Mouse (Mus musculus) kidney, postnatal 0 days (tissue): ENCODE results near the gene Lrrc75b. TPM values are rescaled to one million over a fixed set of nuclear protein-coding genes. Genes with fewer than 3 reads are reported as not detected.
"Not testable (repeated sequence)": the region's sequence is repeated elsewhere in the genome, so short reads cannot be mapped to it uniquely, and the experiment has no call there.

Source experiments
- ATAC-seq: fragments of 200-750 bp; cut with Nextera tagmentation; replicated peaks from 2 replicates; pipeline ENCODE4 v1.8.0; 2017; ENCODE audit warnings: low read depth, moderate number of reproducible peaks, moderate TSS enrichment, moderate library complexity; ENCODE audit not compliant: low FRiP score
- DNase-seq: peaks from one replicate; pipeline ENCODE4 v3.0.0-alpha.2; 2016; ENCODE audit warnings: low spot score
- H3K27ac ChIP-seq: fragments of 300-500 bp; sonication (generic); 2 replicates; pipeline ENCODE4 v1.5.1; 2014; ENCODE audit warnings: mild to moderate bottlenecking
- H3K27me3 ChIP-seq: fragments of 300-500 bp; sonication (generic); 2 replicates; pipeline ENCODE4 v1.6.1; 2014; ENCODE audit warnings: low read length, mixed read lengths; ENCODE audit not compliant: insufficient read depth
- H3K36me3 ChIP-seq: fragments of 300-500 bp; sonication (generic); 2 replicates; pipeline ENCODE4 v1.6.1; 2014; ENCODE audit warnings: low read length, mixed read lengths; ENCODE audit not compliant: insufficient read depth
- H3K4me1 ChIP-seq: fragments of 300-500 bp; sonication (generic); replicated peaks from 2 replicates; pipeline ENCODE4 v1.6.1; 2014; ENCODE audit warnings: antibody characterized with exemption, low read length, mixed read lengths; ENCODE audit not compliant: insufficient read depth
- H3K4me2 ChIP-seq: fragments of 300-500 bp; sonication (generic); 2 replicates; pipeline ENCODE4 v1.6.1; 2014; ENCODE audit warnings: mild to moderate bottlenecking, low read length, moderate library complexity, mixed read lengths
- H3K4me3 ChIP-seq: fragments of 300-500 bp; sonication (generic); replicated peaks from 2 replicates; pipeline ENCODE4 v1.5.1; 2014; ENCODE audit warnings: low read depth, low read length
- H3K9ac ChIP-seq: fragments of 300-500 bp; sonication (generic); 2 replicates; pipeline ENCODE4 v1.6.1; 2014; ENCODE audit warnings: low read depth, low read length
- H3K9me3 ChIP-seq: fragments of 300-500 bp; sonication (generic); replicated peaks from 2 replicates; pipeline ENCODE4 v1.6.1; 2016; ENCODE audit warnings: low read length, inconsistent platforms, mixed read lengths
- CTCF ChIP-seq: IDR thresholded peaks from 2 replicates; pipeline ENCODE4 v1.5.1; 2016; ENCODE audit warnings: antibody characterized with exemption, low read depth, mild to moderate bottlenecking, moderate library complexity
- WGBS: fragments of 180-500 bp; shearing (Covaris S2); extraction: QIAGEN DNeasy Blood & Tissue Kit; methylation state at CpG from one replicate; pipeline ENCODE4 v1.1.7; 2014; 5-methylcytosine and 5-hydroxymethylcytosine counted together
- polyA plus RNA-seq: library from polyadenylated mRNA; unstranded; fragments of >200 nt; fragmentation: Nextera tagmentation; extraction: Ambion mirVana; gene quantifications from 2 replicates; pipeline ENCODE4 v1.2.1, GENCODE M21; 2015

Gene Lrrc75b
- polyA plus RNA-seq, 1 experiment from 2014 or later = 2.7 TPM

DNA sequence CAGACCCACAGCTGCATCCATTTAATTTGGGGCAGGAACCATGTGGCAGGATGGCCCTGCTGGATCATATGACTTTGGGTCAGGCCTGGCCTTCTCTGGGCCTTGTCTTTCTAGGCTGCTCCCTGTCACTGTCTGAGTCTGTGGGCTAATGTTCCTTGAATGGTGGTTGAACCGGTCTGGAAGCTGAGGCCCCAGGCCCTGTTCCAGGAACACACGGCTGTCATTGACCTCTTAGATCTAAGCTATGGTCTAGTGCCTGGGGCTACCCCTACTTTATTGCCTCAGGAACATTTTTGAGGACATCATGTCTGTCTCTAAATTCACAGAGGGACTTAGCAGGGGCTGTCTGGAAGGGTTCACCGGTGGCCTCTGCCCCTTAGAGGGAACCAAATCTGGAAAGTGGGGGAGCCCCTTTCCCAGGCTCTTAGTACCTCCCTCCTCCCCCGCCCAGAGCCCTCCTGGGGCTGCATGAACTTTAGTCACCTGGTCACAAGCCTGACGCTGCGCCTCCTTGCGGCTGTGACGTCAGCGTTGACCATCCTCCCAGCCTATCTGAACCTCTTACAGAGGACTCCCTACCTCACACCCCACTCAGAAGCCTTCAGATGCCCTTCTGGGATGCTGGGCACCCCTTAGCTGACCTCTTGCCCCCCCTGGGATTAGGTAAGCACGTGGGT is 11.0 kb upstream of the Lrrc75b start:
- Histone ChIP-seq H3K4me3 (no peak overlapping the region), H3K4me1 (peaks cover 11% of the 10 kb centered on the region), H3K27me3 (no peaks in the 10 kb centered on the region), H3K4me2 (peak overlapping the region; percentile 23; the same call in 1 of the 2 replicates), H3K36me3 (no peaks in the 10 kb centered on the region), H3K9ac (0 out of 2 replicates have a peak overlapping the region, but pooled peaks have one; percentile 18), H3K9me3 (no peaks in the 10 kb centered on the region), H3K27ac (peak overlapping the region; percentile 68)
- DNase-seq (no peak), ATAC-seq (peak; percentile 27)
- TF ChIP-seq CTCF = no peak
- 23% methylated on average over 10 of the region's 10 CpGs for WGBS

DNA sequence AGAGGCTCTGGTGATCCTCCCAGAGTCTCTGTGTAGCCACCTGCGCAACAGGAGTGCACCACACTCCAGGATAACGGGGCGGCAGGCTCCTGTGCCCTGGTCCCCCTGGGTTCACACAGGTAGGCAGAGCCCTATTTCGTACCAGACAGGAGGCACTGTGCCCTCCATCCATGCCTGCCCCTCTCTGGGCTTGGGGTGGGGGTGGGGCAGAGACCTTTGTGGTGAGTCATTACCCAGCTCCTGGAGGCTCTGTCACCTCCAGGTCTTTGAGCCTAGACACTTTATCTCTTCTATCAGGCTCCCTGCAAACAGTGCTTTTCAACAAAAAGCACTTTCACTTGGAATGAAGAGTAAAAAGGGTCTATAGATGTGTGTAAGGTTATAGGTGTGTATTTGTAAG is 8.7 kb upstream of the Lrrc75b start:
- H3K27me3 ChIP-seq = no peaks in the 10 kb centered on the region
- peaks cover 14% of the 10 kb centered on the region for H3K4me1 ChIP-seq
- H3K9me3 ChIP-seq = no peaks in the 10 kb centered on the region
- no peak overlapping the region; the same call in 1 of the 2 replicates for H3K4me3 ChIP-seq
- no peak for DNase-seq
- peak overlapping the region; percentile 72 for H3K27ac ChIP-seq
- peak overlapping the region; percentile 35; the same call in 1 of the 2 replicates for H3K9ac ChIP-seq
- H3K36me3 ChIP-seq = no peaks in the 10 kb centered on the region
- H3K4me2 ChIP-seq = peak overlapping the region; percentile 53
- TF ChIP-seq CTCF = no peak
- 11% methylated on average over 4 of the region's 4 CpGs for WGBS
- ATAC-seq = no peak

DNA sequence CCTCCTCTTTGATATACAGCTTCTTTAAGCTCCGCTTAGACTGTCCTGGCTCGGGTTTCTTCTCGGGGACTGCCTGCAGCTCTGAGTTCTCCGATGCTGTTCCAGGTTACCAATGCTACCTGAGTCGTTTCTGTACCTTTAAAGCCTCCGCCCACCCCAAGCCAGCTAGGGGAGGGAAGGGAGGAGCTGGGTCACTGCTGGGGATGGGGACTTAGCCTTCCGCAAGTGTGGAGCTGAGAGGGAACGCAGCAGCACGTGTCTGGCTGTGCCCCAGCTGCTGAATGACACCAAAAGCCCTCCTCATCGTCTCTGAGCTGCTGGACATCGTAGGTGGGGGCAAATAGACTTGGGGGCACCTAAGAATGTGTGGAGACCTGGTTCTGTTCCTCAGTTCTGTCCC is 8.3 kb upstream of the Lrrc75b start:
- ATAC-seq (0 out of 2 replicates have a peak, but pooled peaks have one; percentile 12), DNase-seq (no peak)
- H3K4me2 ChIP-seq = peak overlapping the region; percentile 53
- no peaks in the 10 kb centered on the region for H3K27me3 ChIP-seq
- WGBS = 5% methylated on average over 11 of the region's 11 CpGs
- TF ChIP-seq CTCF = no peak
- H3K36me3 ChIP-seq = no peaks in the 10 kb centered on the region
- H3K4me3 ChIP-seq = no peak overlapping the region; the same call in 1 of the 2 replicates
- H3K4me1 ChIP-seq = peaks cover 14% of the 10 kb centered on the region
- H3K9ac ChIP-seq = peak overlapping the region; percentile 35; the same call in 1 of the 2 replicates
- peak overlapping the region; percentile 72 for H3K27ac ChIP-seq
- no peaks in the 10 kb centered on the region for H3K9me3 ChIP-seq

DNA sequence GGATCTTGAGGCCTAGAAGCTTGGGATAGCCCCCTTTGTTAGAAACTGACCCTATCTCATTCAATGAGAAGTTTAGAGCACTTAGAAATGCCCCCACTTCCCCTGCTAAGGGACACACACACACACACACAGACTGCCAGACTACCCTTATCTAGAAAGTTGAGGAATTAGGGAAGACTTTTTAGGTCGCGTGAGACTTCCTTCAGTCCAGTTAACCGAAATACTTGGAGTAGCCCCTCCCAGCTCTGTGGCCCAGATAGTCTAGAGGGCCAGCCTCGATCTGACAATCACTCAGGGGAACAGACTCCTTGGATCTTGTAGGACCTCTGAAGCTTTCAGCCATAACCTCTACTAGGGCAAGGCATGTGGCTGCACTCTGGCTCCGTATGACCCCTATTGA is 7.9 kb upstream of the Lrrc75b start:
- no peak overlapping the region; the same call in 1 of the 2 replicates for H3K4me3 ChIP-seq
- no peak for TF ChIP-seq CTCF
- 0 out of 2 replicates have a peak overlapping the region, but pooled peaks have one; percentile 35 for H3K9ac ChIP-seq
- H3K27me3 ChIP-seq = no peaks in the 10 kb centered on the region
- H3K4me2 ChIP-seq = peak overlapping the region; percentile 53
- ATAC-seq (no peak), DNase-seq (no peak)
- WGBS = 26% methylated on average over 5 of the region's 5 CpGs
- H3K27ac ChIP-seq = peak overlapping the region; percentile 72
- no peaks in the 10 kb centered on the region for H3K9me3 ChIP-seq
- H3K36me3 ChIP-seq = no peaks in the 10 kb centered on the region
- peaks cover 14% of the 10 kb centered on the region for H3K4me1 ChIP-seq

DNA sequence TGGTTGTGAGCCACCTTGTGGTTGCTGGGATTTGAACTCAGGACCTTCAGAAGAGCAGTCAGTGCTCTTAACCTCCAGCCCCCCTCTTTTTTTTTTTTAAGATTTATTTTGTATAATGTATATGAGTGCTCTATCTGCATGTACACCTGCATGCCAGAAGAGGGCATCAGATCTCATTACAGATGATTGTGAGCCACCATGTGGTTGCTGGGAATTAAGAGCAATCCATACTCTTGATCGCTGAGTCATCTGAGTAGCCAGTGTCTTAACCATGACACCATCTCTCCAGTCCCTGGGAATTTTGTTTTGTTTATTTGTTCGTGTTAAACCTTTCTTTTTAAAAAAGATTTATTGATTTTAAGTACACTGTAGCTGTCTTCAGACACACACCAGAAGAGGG is 6.6 kb upstream of the Lrrc75b start:
- H3K9me3 ChIP-seq, H3K4me3 ChIP-seq, H3K4me2 ChIP-seq, DNase-seq, ATAC-seq, H3K4me1 ChIP-seq, H3K27me3 ChIP-seq, H3K36me3 ChIP-seq, H3K9ac ChIP-seq: not testable (repeated sequence)
- TF ChIP-seq CTCF = peak; percentile 44; the same call in 1 of the 2 replicates
- H3K27ac ChIP-seq = peak overlapping the region; percentile 85
- 84% methylated on average over 2 of the region's 2 CpGs for WGBS

DNA sequence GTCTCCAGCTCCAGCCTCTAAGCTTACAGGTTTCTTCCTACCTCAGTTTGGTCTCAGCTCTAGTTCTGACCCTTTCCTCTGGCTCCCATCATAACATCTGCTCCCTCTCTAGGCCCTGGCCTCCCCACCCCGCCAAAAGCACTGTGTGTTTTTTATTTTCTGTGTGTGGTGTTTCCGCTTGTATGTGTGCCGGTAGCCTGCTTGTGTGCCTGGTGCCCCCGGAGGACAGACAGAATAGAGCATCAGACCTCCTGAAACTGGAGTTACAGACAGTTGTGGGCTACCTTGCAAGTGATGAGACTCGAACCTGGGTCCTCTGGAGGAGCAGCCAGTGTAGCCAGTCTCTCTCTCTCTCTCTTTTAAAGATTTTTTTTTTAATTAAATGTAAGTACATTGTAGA is 6.2 kb upstream of the Lrrc75b start:
- H3K4me2 ChIP-seq = peak overlapping the region; percentile 26; the same call in 1 of the 2 replicates
- H3K27me3 ChIP-seq = no peaks in the 10 kb centered on the region
- TF ChIP-seq CTCF = peak; percentile 24; the same call in 1 of the 2 replicates
- H3K27ac ChIP-seq = peak overlapping the region; percentile 85
- H3K9ac ChIP-seq = no peak overlapping the region
- DNase-seq (no peak), ATAC-seq (no peak)
- no peaks in the 10 kb centered on the region for H3K36me3 ChIP-seq
- no peak overlapping the region; the same call in 1 of the 2 replicates for H3K4me3 ChIP-seq
- peaks cover 4% of the 10 kb centered on the region; the same call in 1 of the 2 replicates for H3K4me1 ChIP-seq
- no peaks in the 10 kb centered on the region for H3K9me3 ChIP-seq
- 65% methylated on average over 5 of the region's 5 CpGs for WGBS
